Mouse (Mus musculus) adrenal gland, adult 10 weeks (tissue): ENCODE results near the gene Gm35315. TPM values are rescaled to one million over a fixed set of nuclear protein-coding genes. Genes with fewer than 3 reads are reported as not detected.

Experiments
- polyA plus RNA-seq: library from polyadenylated mRNA; stranded (reverse); fragments of 350-450 nt; fragmentation: Illumina TruSeq; extraction: RNeasy Lipid Tissue Mini Kit (QIAGEN cat#74804); gene quantifications from one replicate; pipeline ENCODE4 v1.2.3, GENCODE M21; 2014; ENCODE audit warnings: low read depth, low replicate concordance

The Gm35315 gene
- polyA plus RNA-seq = 1.6 TPM

DNA sequence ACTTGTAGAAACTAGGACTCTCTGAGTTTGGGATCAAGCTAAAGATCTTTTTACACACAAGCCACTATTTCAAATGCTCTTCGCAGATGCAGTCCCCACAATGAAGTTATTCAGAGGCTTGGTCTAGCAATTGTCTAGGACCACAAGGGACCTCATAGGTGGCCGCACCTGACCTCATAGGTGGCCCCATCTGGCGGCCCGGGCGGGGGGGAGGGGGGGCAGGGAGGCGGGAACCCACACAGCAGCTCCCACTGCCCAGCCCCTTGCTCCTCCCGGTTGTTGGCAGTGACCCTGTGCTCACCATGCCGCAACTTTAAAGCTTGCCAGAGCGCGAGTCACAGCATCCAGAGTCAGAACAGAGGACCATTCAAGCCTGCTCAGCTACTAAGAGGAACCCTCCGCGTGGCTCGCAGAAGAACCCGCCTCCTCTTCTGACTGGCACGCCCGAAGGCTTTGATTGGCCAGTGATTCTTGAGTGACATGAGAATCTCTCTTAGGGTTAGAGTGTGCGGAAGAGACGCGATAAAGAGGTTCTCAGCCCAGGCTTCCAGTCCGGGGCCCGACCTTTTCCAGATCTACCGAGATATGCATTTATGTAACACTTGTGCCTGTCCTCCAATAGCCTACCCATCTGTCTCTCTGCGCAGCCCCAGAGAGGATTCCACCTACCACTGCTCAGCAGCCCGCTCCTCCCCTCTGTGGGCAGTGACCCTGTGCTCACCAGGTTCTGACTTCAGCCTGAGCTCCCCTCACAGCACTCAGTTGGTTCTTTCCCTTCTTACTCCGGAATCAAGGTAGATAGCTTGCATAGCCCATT is at the start of gene Gm35315:
Gm35315 (minus strand) TSS at position 391 of the 817 bp plus-strand sequence.

GRCm38 (mm10) chr5:110135293-110136086 is 41.3 kb upstream of the Gm35315 start, which contains the start of gene Chfr:
TSS of gene Chfr (plus strand) at chr5:110135842.

GRCm38 (mm10) chr5:110109991-110110441 is 15.8 kb upstream of the Gm35315 start, which contains the start of gene Zfp605:
TSS of gene Zfp605 (plus strand) at chr5:110110092.

GRCm38 (mm10) chr5:110107581-110108304 is 13.5 kb upstream of the Gm35315 start, which contains the start of gene Gtpbp6:
TSS of gene Gtpbp6 (minus strand) at chr5:110108197.

GRCm38 (mm10) chr5:110099656-110100580 is 5.7 kb upstream of the Gm35315 start, which contains the start of gene Plcxd1:
TSS of gene Plcxd1 (plus strand) at chr5:110099969.

GRCm38 (mm10) chr5:110072413-110072812 is 21.8 kb downstream of the Gm35315 start, which contains the start of gene Gm17655:
TSS of gene Gm17655 (minus strand) at chr5:110072513.

Other genes with a start within 250 kb of the Gm35315 start
- gene Gm15446, start 171.0 kb downstream of the Gm35315 start, polyA plus RNA-seq = 27.5 TPM
- 114 TPM for gene Zfp932, start 97.9 kb downstream of the Gm35315 start, polyA plus RNA-seq
- gene Gm17655, start 21.9 kb downstream of the Gm35315 start, polyA plus RNA-seq = 15.3 TPM
- not detected for gene Plcxd1, start 5.5 kb upstream of the Gm35315 start, polyA plus RNA-seq
- not detected for gene Gtpbp6, start 13.8 kb upstream of the Gm35315 start, polyA plus RNA-seq
- gene Zfp605, start 15.7 kb upstream of the Gm35315 start, polyA plus RNA-seq = 17.5 TPM
- gene Chfr, start 41.4 kb upstream of the Gm35315 start, polyA plus RNA-seq = 20.0 TPM
- gene Golga3, start 82.3 kb upstream of the Gm35315 start, polyA plus RNA-seq = 21.9 TPM
- gene Ankle2, start 136.6 kb upstream of the Gm35315 start, polyA plus RNA-seq = 76.6 TPM
- 46.5 TPM for gene Pgam5, start 175.5 kb upstream of the Gm35315 start, polyA plus RNA-seq
- gene Pxmp2, start 191.8 kb upstream of the Gm35315 start, polyA plus RNA-seq = 8.0 TPM
- 2.6 TPM for gene Pole, start 191.9 kb upstream of the Gm35315 start, polyA plus RNA-seq
- gene P2rx2, start 248.8 kb upstream of the Gm35315 start, polyA plus RNA-seq = not detected